Mouse (Mus musculus) erythroblast, embryonic 14.5 days (primary cell): ENCODE measurements around the gene Psors1c2.

Source experiments
- GATA1 ChIP-seq: IDR thresholded peaks from 2 replicates; pipeline ENCODE4 v1.6.1; 2012; ENCODE audit warnings: low read length, inconsistent platforms, mixed read lengths
- TAL1 ChIP-seq: IDR thresholded peaks from 3 replicates; pipeline ENCODE4 v1.6.1; 2012; ENCODE audit warnings: low read length, inconsistent platforms, mixed read lengths

- TF ChIP-seq GATA1 (no peak), TAL1 (no peak)
Measured at GRCm38 (mm10) chr17:35516652-35517500, 16.1 kb upstream of the Psors1c2 start, which contains the start of the genes Tcf19 and Cchcr1.
